15 mouse cellular contexts compared by ENCODE assay signal in the genomic region with DNA sequence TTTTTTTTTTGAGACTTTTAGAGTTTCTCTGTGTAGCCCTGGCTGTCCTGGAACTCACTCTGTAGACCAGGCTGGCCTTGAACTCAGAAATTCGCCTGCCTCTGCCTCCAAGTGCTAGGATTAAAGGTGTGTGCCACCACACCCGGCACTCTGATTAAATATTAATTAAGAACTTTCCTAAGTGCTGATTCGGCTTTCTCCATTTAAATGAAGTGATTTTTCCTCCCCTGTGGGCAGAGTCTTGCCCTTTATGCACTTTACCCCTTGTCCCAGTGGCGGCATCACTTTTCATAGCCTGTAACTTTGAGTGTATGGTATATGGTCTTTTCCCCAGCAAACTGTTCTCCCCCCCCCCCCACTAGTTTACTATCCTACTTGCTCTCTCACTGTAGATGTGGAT. TPM values are rescaled to one million over a fixed set of nuclear protein-coding genes. Genes with fewer than 3 reads are reported as not detected.
DNase-seq lines count a peak whose midpoint lies in the region; ATAC-seq and TF ChIP-seq lines count a peak whose summit lies in the region.
"Had no signal": no experiment of that assay in that cellular context is flagged by ENCODE, and none has a peak within 500 bp of the region (broad histone marks: within the 10 kb centered on the region; RNA-seq: fewer than 3 reads in every experiment).

No protein-coding gene starts in this region.

- peaks cover 18% of the 10 kb centered on the region for H3K4me1 ChIP-seq in intestine, embryonic 16.5 days (ENCODE audit: control insufficient read depth, insufficient read depth, low read length)
- peaks cover 33% of the 10 kb centered on the region for H3K4me1 ChIP-seq in intestine, embryonic 15.5 days (replicated peaks)
- 0 out of 2 replicates have a peak, but pooled peaks cover 10% of the 10 kb centered on the region for H3K4me1 ChIP-seq in kidney, embryonic 14.5 days (ENCODE audit: control insufficient read depth, insufficient read depth, low read length)
- H3K4me1 ChIP-seq in kidney, postnatal 0 days (replicated peaks; ENCODE audit: insufficient read depth, low read length) = peaks cover 7% of the 10 kb centered on the region; the same call in 1 of the 2 replicates

- 0 out of 2 replicates have a peak, but pooled peaks have one; percentile 17 for ATAC-seq in intestine, embryonic 16.5 days
- no peak for ATAC-seq in intestine, embryonic 15.5 days
- ATAC-seq in kidney, embryonic 14.5 days (ENCODE audit: low FRiP score, low TSS enrichment) = no peak
- 0 out of 2 replicates have a peak, but pooled peaks have one; percentile 16 for ATAC-seq in kidney, postnatal 0 days (replicated peaks; ENCODE audit: low FRiP score, low read depth)
- ATAC-seq: activated CD4-positive, CD25-positive, alpha-beta regulatory T cell, adult 4 months had no signal

- no peak overlapping the region for H3K4me3 ChIP-seq in intestine, embryonic 16.5 days (ENCODE audit: low read length)
- no peak overlapping the region for H3K4me3 ChIP-seq in intestine, embryonic 15.5 days (replicated peaks)
- no peak overlapping the region for H3K4me3 ChIP-seq in kidney, embryonic 14.5 days (ENCODE audit: low read length)
- H3K4me3 ChIP-seq in kidney, postnatal 0 days (replicated peaks; ENCODE audit: low read depth, low read length) = no peak overlapping the region
- H3K4me3 ChIP-seq: embryonic facial prominence, embryonic 13.5 days; forebrain, embryonic 12.5 days; heart, adult 2 months; heart, embryonic 15.5 days had no signal

- H3K9me3 ChIP-seq in intestine, embryonic 16.5 days (ENCODE audit: control insufficient read depth, low read length) = no peaks in the 10 kb centered on the region
- no peaks in the 10 kb centered on the region for H3K9me3 ChIP-seq in intestine, embryonic 15.5 days
- no peaks in the 10 kb centered on the region for H3K9me3 ChIP-seq in kidney, embryonic 14.5 days (ENCODE audit: control insufficient read depth, low read length)
- no peaks in the 10 kb centered on the region for H3K9me3 ChIP-seq in kidney, postnatal 0 days (replicated peaks; ENCODE audit: low read length)
- H3K9me3 ChIP-seq: embryonic facial prominence, embryonic 13.5 days; forebrain, embryonic 12.5 days; heart, embryonic 15.5 days had no signal

- no peak overlapping the region for H3K9ac ChIP-seq in intestine, embryonic 16.5 days (ENCODE audit: low read depth, low read length)
- no peak overlapping the region for H3K9ac ChIP-seq in intestine, embryonic 15.5 days
- H3K9ac ChIP-seq in kidney, embryonic 14.5 days (ENCODE audit: low read depth, low read length) = no peak overlapping the region
- H3K9ac ChIP-seq in kidney, postnatal 0 days (ENCODE audit: low read depth, low read length) = no peak overlapping the region
- H3K9ac ChIP-seq: forebrain, embryonic 12.5 days; heart, embryonic 15.5 days had no signal

- 83% methylated on average over 4 of the region's 4 CpGs for WGBS in intestine, embryonic 16.5 days
- WGBS in intestine, embryonic 15.5 days = 76% methylated on average over 4 of the region's 4 CpGs
- WGBS in kidney, embryonic 14.5 days = 85% methylated on average over 4 of the region's 4 CpGs
- WGBS in kidney, postnatal 0 days = 71% methylated on average over 4 of the region's 4 CpGs

- peaks cover 21% of the 10 kb centered on the region for H3K36me3 ChIP-seq in intestine, embryonic 16.5 days (ENCODE audit: control insufficient read depth, insufficient read depth, low read length)
- H3K36me3 ChIP-seq in intestine, embryonic 15.5 days = peaks cover 32% of the 10 kb centered on the region
- peaks cover 73% of the 10 kb centered on the region for H3K36me3 ChIP-seq in kidney, embryonic 14.5 days (ENCODE audit: control insufficient read depth, insufficient read depth, low read length)
- H3K36me3 ChIP-seq in kidney, postnatal 0 days (ENCODE audit: insufficient read depth, low read length) = peaks cover 43% of the 10 kb centered on the region

- TF ChIP-seq CTCF in kidney, postnatal 0 days (IDR thresholded peaks at IDR 0.05; ENCODE audit: low read depth) = no peak

- no peak overlapping the region for H3K4me2 ChIP-seq in intestine, embryonic 16.5 days (ENCODE audit: low read depth, low read length)
- no peak overlapping the region for H3K4me2 ChIP-seq in intestine, embryonic 15.5 days (replicated peaks)
- H3K4me2 ChIP-seq in kidney, embryonic 14.5 days (replicated peaks; ENCODE audit: low read depth, low read length) = no peak overlapping the region
- H3K4me2 ChIP-seq in kidney, postnatal 0 days (ENCODE audit: low read length) = no peak overlapping the region
- H3K4me2 ChIP-seq: forebrain, embryonic 12.5 days; heart, embryonic 11.5 days; heart, embryonic 15.5 days had no signal

- DNase-seq in kidney, adult 9 months = peak; percentile 78
- DNase-seq in kidney, postnatal 0 days (ENCODE audit: low spot score) = no peak
- DNase-seq in kidney, postnatal 25 days = peak; percentile 45 to 65
- no peak for DNase-seq in lung, postnatal 25 days (ENCODE audit: low spot score)

- H3K27ac ChIP-seq in intestine, embryonic 16.5 days (ENCODE audit: low read length) = no peak overlapping the region
- no peak overlapping the region for H3K27ac ChIP-seq in intestine, embryonic 15.5 days
- no peak overlapping the region for H3K27ac ChIP-seq in kidney, embryonic 14.5 days (ENCODE audit: low read depth, low read length)
- H3K27ac ChIP-seq in kidney, postnatal 0 days = no peak overlapping the region
- H3K27ac ChIP-seq: embryonic facial prominence, embryonic 13.5 days; forebrain, embryonic 12.5 days; heart, adult 2 months; heart, embryonic 15.5 days had no signal

- H3K27me3 ChIP-seq in intestine, embryonic 16.5 days (replicated peaks; ENCODE audit: control insufficient read depth, insufficient read depth, low read length) = no peaks in the 10 kb centered on the region
- H3K27me3 ChIP-seq in intestine, embryonic 15.5 days (replicated peaks) = no peaks in the 10 kb centered on the region
- no peaks in the 10 kb centered on the region for H3K27me3 ChIP-seq in kidney, embryonic 14.5 days (ENCODE audit: control insufficient read depth, insufficient read depth, low read length)
- H3K27me3 ChIP-seq in kidney, postnatal 0 days (ENCODE audit: insufficient read depth, low read length) = no peaks in the 10 kb centered on the region
- H3K27me3 ChIP-seq: CH12.LX; embryonic facial prominence, embryonic 13.5 days; forebrain, embryonic 12.5 days; heart, embryonic 15.5 days; Patski had no signal

RNA-seq across cellular contexts. Expression of gene Rrnad1, which starts 4.7 kb away (rescaled TPM):
- polyA plus RNA-seq in intestine, embryonic 16.5 days (2015; fragmentation: Nextera tagmentation; extraction: Ambion mirVana) = 14.2 and 14.3 TPM in 2 replicates
- 15.8 and 16.3 TPM in 2 replicates for polyA plus RNA-seq in intestine, embryonic 15.5 days (2015; fragmentation: Nextera tagmentation; extraction: Ambion mirVana)
- polyA plus RNA-seq in kidney, embryonic 14.5 days (2014; fragmentation: Nextera tagmentation; extraction: Ambion mirVana) = 19.3 and 21.6 TPM in 2 replicates
- 12.1 and 12.3 TPM in 2 replicates for polyA plus RNA-seq in kidney, postnatal 0 days (2015; fragmentation: Nextera tagmentation; extraction: Ambion mirVana)

RNA-seq across cellular contexts. Expression of gene Isg20l2, which starts 5.1 kb away (rescaled TPM):
- 37.2 and 39.8 TPM in 2 replicates for polyA plus RNA-seq in intestine, embryonic 16.5 days (2015; fragmentation: Nextera tagmentation; extraction: Ambion mirVana)
- 46.7 and 49.9 TPM in 2 replicates for polyA plus RNA-seq in intestine, embryonic 15.5 days (2015; fragmentation: Nextera tagmentation; extraction: Ambion mirVana)
- polyA plus RNA-seq in kidney, embryonic 14.5 days (2014; fragmentation: Nextera tagmentation; extraction: Ambion mirVana) = 34.6 and 45.5 TPM in 2 replicates
- polyA plus RNA-seq in kidney, postnatal 0 days (2015; fragmentation: Nextera tagmentation; extraction: Ambion mirVana) = 40.4 and 42.1 TPM in 2 replicates

RNA-seq across cellular contexts. Expression of gene Crabp2, which starts 13.3 kb away (rescaled TPM):
- polyA plus RNA-seq in intestine, embryonic 16.5 days (2015; fragmentation: Nextera tagmentation; extraction: Ambion mirVana) = 3.8 TPM in 2 replicates
- 7.0 and 8.2 TPM in 2 replicates for polyA plus RNA-seq in intestine, embryonic 15.5 days (2015; fragmentation: Nextera tagmentation; extraction: Ambion mirVana)
- polyA plus RNA-seq in kidney, embryonic 14.5 days (2014; fragmentation: Nextera tagmentation; extraction: Ambion mirVana) = 113 and 169 TPM in 2 replicates
- polyA plus RNA-seq in kidney, postnatal 0 days (2015; fragmentation: Nextera tagmentation; extraction: Ambion mirVana) = 20.1 and 20.9 TPM in 2 replicates
- polyA plus RNA-seq: activated CD4-positive, CD25-positive, alpha-beta regulatory T cell, adult 4 months; heart, adult 2 months had no signal

RNA-seq across cellular contexts. Expression of gene Mrpl24, which starts 15.9 kb away (rescaled TPM):
- polyA plus RNA-seq in intestine, embryonic 16.5 days (2015; fragmentation: Nextera tagmentation; extraction: Ambion mirVana) = 78.7 and 80.6 TPM in 2 replicates
- 74.2 and 79.2 TPM in 2 replicates for polyA plus RNA-seq in intestine, embryonic 15.5 days (2015; fragmentation: Nextera tagmentation; extraction: Ambion mirVana)
- 76.7 and 81.0 TPM in 2 replicates for polyA plus RNA-seq in kidney, embryonic 14.5 days (2014; fragmentation: Nextera tagmentation; extraction: Ambion mirVana)
- 87.2 and 88.1 TPM in 2 replicates for polyA plus RNA-seq in kidney, postnatal 0 days (2015; fragmentation: Nextera tagmentation; extraction: Ambion mirVana)

RNA-seq across cellular contexts. Expression of gene Hdgf, which starts 29.1 kb away (rescaled TPM):
- 75.5 and 76.0 TPM in 2 replicates for polyA plus RNA-seq in intestine, embryonic 16.5 days (2015; fragmentation: Nextera tagmentation; extraction: Ambion mirVana)
- polyA plus RNA-seq in intestine, embryonic 15.5 days (2015; fragmentation: Nextera tagmentation; extraction: Ambion mirVana) = 227 and 229 TPM in 2 replicates
- polyA plus RNA-seq in kidney, embryonic 14.5 days (2014; fragmentation: Nextera tagmentation; extraction: Ambion mirVana) = 231 and 254 TPM in 2 replicates
- polyA plus RNA-seq in kidney, postnatal 0 days (2015; fragmentation: Nextera tagmentation; extraction: Ambion mirVana) = 193 and 200 TPM in 2 replicates

Comparison
In these comparisons a context has a peak if more than half of its experiments do, and no peak if none do; other contexts are left out.
1. ATAC-seq: peak in intestine, embryonic 16.5 days (single experiment) and kidney, postnatal 0 days (single experiment); none in intestine, embryonic 15.5 days (single experiment) and kidney, embryonic 14.5 days (single experiment).
2. DNase-seq: peak in kidney, adult 9 months (single experiment) and kidney, postnatal 25 days (2 of 2); none in kidney, postnatal 0 days (single experiment) and lung, postnatal 25 days (single experiment).